Mouse (Mus musculus) ES-Bruce4 (cell line): ENCODE measurements at regions not wholly inside any gene's neighbourhood (a gene's known extent, or its start where the extent isn't known, plus 50 kb on each side); places are given as distances from the start of the nearest gene placed in this dataset.

Experiments used
- H3K27ac ChIP-seq: 2 replicates; pipeline ENCODE4 v1.5.1; 2012; ENCODE audit warnings: low read length, inconsistent platforms; ENCODE audit not compliant: insufficient read depth
- H3K27me3 ChIP-seq: 2 replicates; pipeline ENCODE4 v1.6.1; 2012; ENCODE audit warnings: mild to moderate bottlenecking, low read length, inconsistent platforms; ENCODE audit not compliant: control insufficient read depth, poor library complexity, insufficient read depth, severe bottlenecking
- H3K36me3 ChIP-seq: 2 replicates; pipeline ENCODE4 v1.6.1; 2012; ENCODE audit warnings: inconsistent platforms, mild to moderate bottlenecking, low read length, moderate library complexity; ENCODE audit not compliant: control insufficient read depth, poor library complexity, insufficient read depth, severe bottlenecking
- H3K4me1 ChIP-seq: one replicate; pipeline ENCODE4 v1.8.1; 2011; ENCODE audit warnings: low read length; ENCODE audit not compliant: control insufficient read depth, insufficient read depth
- H3K4me3 ChIP-seq: 2 replicates; pipeline ENCODE4 v1.5.1; 2011; ENCODE audit warnings: low read depth, mild to moderate bottlenecking, low read length
- H3K9ac ChIP-seq: 2 replicates; pipeline ENCODE4 v1.6.1; 2012; ENCODE audit warnings: low read depth, mild to moderate bottlenecking, inconsistent platforms; ENCODE audit not compliant: poor library complexity, severe bottlenecking
- H3K9me3 ChIP-seq: replicated peaks from 2 replicates; pipeline ENCODE4 v1.6.1; 2012; ENCODE audit warnings: mild to moderate bottlenecking, low read length, inconsistent platforms; ENCODE audit not compliant: control insufficient read depth, poor library complexity, insufficient read depth, severe bottlenecking
- CTCF ChIP-seq: IDR thresholded peaks from one replicate; pipeline ENCODE4 v1.8.1; 2011; ENCODE audit warnings: low read depth, low read length
- EP300 ChIP-seq: IDR thresholded peaks from 2 replicates; pipeline ENCODE4 v1.6.1; 2011; ENCODE audit warnings: low read depth, low read length; ENCODE audit not compliant: insufficient read depth
- POLR2A ChIP-seq: IDR thresholded peaks from one replicate; pipeline ENCODE4 v1.8.1; 2011; ENCODE audit warnings: low read length; ENCODE audit not compliant: insufficient read depth

- no peaks in the 10 kb centered on the region for H3K9me3 ChIP-seq
- no peak overlapping the region for H3K27ac ChIP-seq
- TF ChIP-seq EP300 (no peak), POLR2A (no peak), CTCF (no peak)
- no peaks in the 10 kb centered on the region for H3K4me1 ChIP-seq
- no peaks in the 10 kb centered on the region for H3K36me3 ChIP-seq
- H3K27me3 ChIP-seq, result no peaks in the 10 kb centered on the region
- no peak overlapping the region for H3K9ac ChIP-seq
- no peak overlapping the region for H3K4me3 ChIP-seq
These were observed 2188.8 kb downstream of the 9330182O14Rik start for GRCm38 (mm10) chr15:42322940-42323339.

GRCm38 (mm10) chr15:42325221-42325620 is 2191.1 kb downstream of the 9330182O14Rik start:
- H3K9me3 ChIP-seq, result no peaks in the 10 kb centered on the region
- H3K27ac ChIP-seq, result no peak overlapping the region
- H3K27me3 ChIP-seq, result no peaks in the 10 kb centered on the region
- no peak overlapping the region for H3K4me3 ChIP-seq
- H3K36me3 ChIP-seq, result no peaks in the 10 kb centered on the region
- H3K9ac ChIP-seq, result no peak overlapping the region
- H3K4me1 ChIP-seq, result no peaks in the 10 kb centered on the region
- no peak for TF ChIP-seq EP300
- no peak for TF ChIP-seq POLR2A
- TF ChIP-seq CTCF, result no peak

GRCm38 (mm10) chr15:42328535-42328934 is 2194.4 kb downstream of the 9330182O14Rik start:
- Histone ChIP-seq H3K4me1 (no peaks in the 10 kb centered on the region), H3K36me3 (no peaks in the 10 kb centered on the region), H3K27ac (no peak overlapping the region), H3K9me3 (no peaks in the 10 kb centered on the region), H3K4me3 (no peak overlapping the region), H3K27me3 (no peaks in the 10 kb centered on the region), H3K9ac (no peak overlapping the region)
- TF ChIP-seq POLR2A (no peak), EP300 (no peak), CTCF (no peak)

GRCm38 (mm10) chr15:42329742-42330141 is 2195.6 kb downstream of the 9330182O14Rik start:
- H3K36me3 ChIP-seq, result no peaks in the 10 kb centered on the region
- TF ChIP-seq EP300, result no peak
- TF ChIP-seq CTCF, result no peak
- no peak overlapping the region for H3K27ac ChIP-seq
- no peaks in the 10 kb centered on the region for H3K9me3 ChIP-seq
- no peak overlapping the region for H3K9ac ChIP-seq
- H3K4me3 ChIP-seq, result no peak overlapping the region
- no peaks in the 10 kb centered on the region for H3K4me1 ChIP-seq
- no peaks in the 10 kb centered on the region for H3K27me3 ChIP-seq

GRCm38 (mm10) chr15:42333642-42334041 is 2199.5 kb downstream of the 9330182O14Rik start:
- H3K9me3 ChIP-seq, result no peaks in the 10 kb centered on the region
- no peaks in the 10 kb centered on the region for H3K4me1 ChIP-seq
- H3K9ac ChIP-seq, result no peak overlapping the region
- no peaks in the 10 kb centered on the region for H3K36me3 ChIP-seq
- no peak for TF ChIP-seq POLR2A
- TF ChIP-seq EP300, result no peak
- no peak for TF ChIP-seq CTCF
- no peaks in the 10 kb centered on the region for H3K27me3 ChIP-seq
- no peak overlapping the region for H3K4me3 ChIP-seq
- H3K27ac ChIP-seq, result no peak overlapping the region

- Histone ChIP-seq H3K4me1 (no peaks in the 10 kb centered on the region), H3K9me3 (no peaks in the 10 kb centered on the region), H3K36me3 (no peaks in the 10 kb centered on the region), H3K27ac (no peak overlapping the region), H3K9ac (no peak overlapping the region), H3K27me3 (no peaks in the 10 kb centered on the region), H3K4me3 (no peak overlapping the region)
- no peak for TF ChIP-seq EP300
These were observed 2212.0 kb downstream of the 9330182O14Rik start for GRCm38 (mm10) chr15:42346131-42346530.

GRCm38 (mm10) chr15:42361871-42362270 is 2227.7 kb downstream of the 9330182O14Rik start:
- H3K4me3 ChIP-seq, result no peak overlapping the region
- no peaks in the 10 kb centered on the region for H3K36me3 ChIP-seq
- no peak overlapping the region for H3K9ac ChIP-seq
- H3K9me3 ChIP-seq, result no peaks in the 10 kb centered on the region
- H3K4me1 ChIP-seq, result no peaks in the 10 kb centered on the region
- no peak overlapping the region for H3K27ac ChIP-seq
- no peaks in the 10 kb centered on the region for H3K27me3 ChIP-seq
- TF ChIP-seq EP300 (no peak), POLR2A (no peak), CTCF (no peak)
